Mouse (Mus musculus): ENCODE measurements around the gene Arsb. TPM values are rescaled to one million over a fixed set of nuclear protein-coding genes. Genes with fewer than 3 reads are reported as not detected.

The Arsb gene
- polyA plus RNA-seq, 1 experiment, result not detected

DNA sequence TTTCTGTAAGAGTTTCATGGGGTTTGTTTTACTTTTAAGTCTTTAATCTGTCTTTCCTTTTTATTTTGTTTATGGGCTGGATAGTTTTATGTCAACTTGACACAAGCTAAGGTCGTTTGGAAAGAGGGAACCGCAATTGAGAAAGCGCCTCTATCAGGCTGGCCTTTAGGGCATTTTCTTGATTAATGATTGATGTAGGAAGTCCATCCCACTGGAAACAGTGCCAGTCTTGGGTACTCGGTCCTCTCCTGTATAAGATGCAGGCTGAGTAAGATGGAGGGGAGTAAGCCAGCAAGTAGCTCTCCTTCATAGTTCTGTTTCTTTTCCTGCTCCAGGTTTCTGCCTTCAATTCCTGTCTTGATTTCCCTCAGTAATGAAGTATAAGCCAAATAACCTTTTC lies 76.2 kb downstream of the Arsb start:
- no peak overlapping the region for H3K27ac ChIP-seq (ENCODE audit: insufficient read depth, low read depth, low read length)
- 69% methylated on average over 4 of the region's 4 CpGs for WGBS
- H3K4me3 ChIP-seq (ENCODE audit: insufficient read depth, low read depth, low read length), result no peak overlapping the region
- no peaks in the 10 kb centered on the region for H3K4me1 ChIP-seq (ENCODE audit: control insufficient read depth, insufficient read depth, low read length)
- TF ChIP-seq POLR2A (IDR thresholded peaks at IDR 0.05; ENCODE audit: insufficient read depth, low read depth, low read length) (no peak), CTCF (IDR thresholded peaks at IDR 0.05; ENCODE audit: insufficient read depth, low read depth, low read length) (no peak)

DNA sequence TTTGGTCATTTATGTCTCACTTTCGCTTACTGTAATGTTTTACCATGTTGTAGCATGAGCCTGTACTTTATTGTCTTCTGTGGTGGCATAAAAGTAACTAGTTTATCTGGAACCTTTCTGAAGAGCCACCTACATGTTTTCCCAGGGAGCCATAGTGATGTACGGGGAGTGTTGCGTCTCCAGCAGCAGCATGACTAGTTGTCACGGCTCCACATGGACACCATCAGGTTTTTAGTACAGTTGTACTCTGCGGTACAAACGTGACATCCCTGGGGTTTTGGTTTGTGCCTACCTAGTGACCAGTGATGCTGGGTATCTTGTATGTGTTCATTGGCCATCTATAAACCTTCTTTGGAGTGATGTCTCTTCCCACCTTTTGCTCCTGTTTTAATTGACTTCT lies 77.2 kb downstream of the Arsb start:
- H3K27ac ChIP-seq (ENCODE audit: insufficient read depth, low read depth, low read length), result no peak overlapping the region
- TF ChIP-seq POLR2A (IDR thresholded peaks at IDR 0.05; ENCODE audit: insufficient read depth, low read depth, low read length) (no peak), CTCF (IDR thresholded peaks at IDR 0.05; ENCODE audit: insufficient read depth, low read depth, low read length) (no peak)
- WGBS, result 90% methylated on average over 6 of the region's 6 CpGs
- H3K4me3 ChIP-seq (ENCODE audit: insufficient read depth, low read depth, low read length), result no peak overlapping the region
- no peaks in the 10 kb centered on the region for H3K4me1 ChIP-seq (ENCODE audit: control insufficient read depth, insufficient read depth, low read length)

DNA sequence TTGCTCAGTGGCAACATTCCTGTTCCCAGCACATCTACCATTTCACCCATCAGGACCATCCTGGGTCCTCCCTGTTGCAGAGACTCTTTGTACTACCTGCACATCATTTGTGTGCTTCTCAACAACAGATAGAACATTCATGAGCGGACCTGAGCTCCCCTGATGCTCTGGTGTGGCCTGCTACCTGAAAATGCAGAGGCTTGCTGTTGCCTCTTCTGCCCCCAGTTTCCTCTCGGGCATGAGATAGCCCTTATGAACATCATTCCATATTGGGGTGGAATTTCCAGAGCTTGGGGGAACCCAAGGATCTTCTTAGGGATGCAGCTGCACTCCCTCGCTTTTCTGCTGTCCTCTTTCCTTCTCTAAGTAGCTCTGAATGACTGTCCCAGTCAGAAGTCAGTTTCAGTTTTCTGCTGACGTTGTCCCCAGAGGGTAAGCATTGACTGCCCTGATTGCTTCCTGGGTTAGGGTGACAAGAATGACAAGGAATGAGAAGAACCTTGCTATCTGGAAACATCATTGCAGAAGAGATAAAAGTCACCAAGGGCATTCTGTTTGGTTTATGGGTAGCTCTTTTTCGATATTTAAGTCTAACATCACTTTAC lies 78.4 kb downstream of the Arsb start:
- H3K4me1 ChIP-seq (ENCODE audit: control insufficient read depth, insufficient read depth, low read length), result peaks cover under 1% of the 10 kb centered on the region; the same call in 1 of the 2 replicates
- H3K27ac ChIP-seq (ENCODE audit: insufficient read depth, low read depth, low read length), result no peak overlapping the region
- TF ChIP-seq POLR2A (IDR thresholded peaks at IDR 0.05; ENCODE audit: insufficient read depth, low read depth, low read length) (no peak), CTCF (IDR thresholded peaks at IDR 0.05; ENCODE audit: insufficient read depth, low read depth, low read length) (no peak)
- H3K4me3 ChIP-seq (ENCODE audit: insufficient read depth, low read depth, low read length), result no peak overlapping the region
- 91% methylated on average over 5 of the region's 5 CpGs for WGBS

DNA sequence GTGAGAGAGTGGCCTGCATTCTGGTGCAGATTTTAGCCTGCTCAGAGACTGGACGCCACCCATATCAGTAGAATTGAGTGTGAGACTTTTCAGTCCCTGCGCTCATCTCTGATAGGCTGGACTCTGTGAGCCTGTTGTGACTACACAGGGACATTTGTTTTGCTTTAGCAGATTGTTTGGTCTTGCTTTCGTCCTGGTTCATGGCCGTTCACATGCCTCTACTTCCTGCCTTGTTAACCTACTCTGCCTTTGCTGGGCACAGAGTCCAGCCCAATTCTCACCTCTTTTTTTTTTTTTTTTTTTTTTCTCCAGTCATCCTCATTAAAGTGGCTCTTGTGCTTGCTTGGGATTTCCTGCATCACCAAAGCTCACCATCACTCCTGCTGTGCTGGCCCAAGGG lies 79.2 kb downstream of the Arsb start:
- TF ChIP-seq CTCF (IDR thresholded peaks at IDR 0.05; ENCODE audit: insufficient read depth, low read depth, low read length) (no peak), POLR2A (IDR thresholded peaks at IDR 0.05; ENCODE audit: insufficient read depth, low read depth, low read length) (no peak)

DNA sequence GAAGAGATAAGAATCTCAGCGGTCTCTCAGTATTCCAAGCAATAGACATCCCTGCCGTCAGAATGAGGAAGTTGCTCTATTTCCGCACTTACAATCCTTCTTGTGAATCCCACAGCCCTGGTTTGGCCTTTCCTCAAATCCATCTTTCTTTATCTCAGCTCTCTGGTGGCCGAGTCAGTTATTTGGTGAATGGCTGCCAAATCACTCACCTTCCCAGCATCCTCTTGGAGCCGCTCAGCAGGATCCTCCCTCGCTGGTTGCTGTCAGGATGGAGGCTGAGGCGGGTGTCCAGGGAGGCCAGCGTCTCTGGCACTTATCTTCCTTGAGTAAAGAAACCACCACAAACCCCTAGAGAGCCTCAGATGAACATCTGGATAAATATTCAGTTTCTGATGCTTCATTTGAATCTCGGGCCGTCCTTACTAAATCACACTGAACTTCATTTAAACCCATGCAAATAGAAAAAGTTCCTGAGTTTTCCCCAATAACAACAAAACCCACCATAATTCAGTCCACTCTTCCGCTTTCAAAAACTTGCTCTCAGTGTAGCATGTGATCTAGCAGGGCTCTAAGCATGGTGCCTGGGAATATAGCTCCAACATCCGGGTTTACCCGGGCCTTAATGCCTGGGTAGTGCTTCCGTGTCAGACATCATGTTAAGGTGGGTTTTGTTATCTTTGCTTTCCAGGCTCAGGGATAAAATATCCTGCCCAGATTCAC lies 81.1 kb downstream of the Arsb start:
- Histone ChIP-seq H3K27ac (ENCODE audit: insufficient read depth, low read depth, low read length) (no peak overlapping the region), H3K4me3 (ENCODE audit: insufficient read depth, low read depth, low read length) (no peak overlapping the region), H3K4me1 (ENCODE audit: control insufficient read depth, insufficient read depth, low read length) (peaks cover 2% of the 10 kb centered on the region)
- 87% methylated on average over 14 of the region's 14 CpGs for WGBS
- no peak for TF ChIP-seq CTCF (IDR thresholded peaks at IDR 0.05; ENCODE audit: insufficient read depth, low read depth, low read length)
- TF ChIP-seq POLR2A (IDR thresholded peaks at IDR 0.05; ENCODE audit: insufficient read depth, low read depth, low read length), result no peak

More for the DNA sequence above, 79.2 kb downstream of the Arsb start:
- peaks cover 2% of the 10 kb centered on the region; the same call in 1 of the 2 replicates for H3K4me1 ChIP-seq (ENCODE audit: control insufficient read depth, insufficient read depth, low read length)
- H3K27ac ChIP-seq (ENCODE audit: insufficient read depth, low read depth, low read length), result no peak overlapping the region
- WGBS, result 74% methylated on average over 4 of the region's 4 CpGs
- H3K4me3 ChIP-seq (ENCODE audit: insufficient read depth, low read depth, low read length), result no peak overlapping the region

DNA sequence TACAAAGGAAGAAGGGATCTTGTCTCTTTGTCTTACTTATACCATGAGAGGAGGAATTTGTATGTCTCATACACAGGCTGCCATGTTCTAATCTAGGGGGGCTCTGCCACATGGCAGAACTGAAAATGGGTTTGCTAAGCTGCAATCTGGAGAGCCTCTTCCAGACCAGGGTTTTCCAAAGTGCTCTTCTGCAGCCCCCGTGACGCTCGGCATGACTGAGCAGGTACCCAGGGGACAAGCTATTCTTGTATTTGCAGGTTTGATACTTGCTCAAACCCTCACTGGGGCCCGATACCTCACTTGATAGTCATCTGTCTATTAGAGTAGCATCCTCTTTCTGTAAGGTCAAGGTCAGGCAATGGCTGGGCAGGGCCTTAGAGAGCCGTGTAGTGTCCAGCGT lies 82.3 kb downstream of the Arsb start:
- Histone ChIP-seq H3K4me1 (ENCODE audit: control insufficient read depth, insufficient read depth, low read length) (peaks cover 2% of the 10 kb centered on the region), H3K27ac (ENCODE audit: insufficient read depth, low read depth, low read length) (no peak overlapping the region), H3K4me3 (ENCODE audit: insufficient read depth, low read depth, low read length) (no peak overlapping the region)
- 97% methylated on average over 6 of the region's 6 CpGs for WGBS
- TF ChIP-seq POLR2A (IDR thresholded peaks at IDR 0.05; ENCODE audit: insufficient read depth, low read depth, low read length) (no peak), CTCF (IDR thresholded peaks at IDR 0.05; ENCODE audit: insufficient read depth, low read depth, low read length) (no peak)

DNA sequence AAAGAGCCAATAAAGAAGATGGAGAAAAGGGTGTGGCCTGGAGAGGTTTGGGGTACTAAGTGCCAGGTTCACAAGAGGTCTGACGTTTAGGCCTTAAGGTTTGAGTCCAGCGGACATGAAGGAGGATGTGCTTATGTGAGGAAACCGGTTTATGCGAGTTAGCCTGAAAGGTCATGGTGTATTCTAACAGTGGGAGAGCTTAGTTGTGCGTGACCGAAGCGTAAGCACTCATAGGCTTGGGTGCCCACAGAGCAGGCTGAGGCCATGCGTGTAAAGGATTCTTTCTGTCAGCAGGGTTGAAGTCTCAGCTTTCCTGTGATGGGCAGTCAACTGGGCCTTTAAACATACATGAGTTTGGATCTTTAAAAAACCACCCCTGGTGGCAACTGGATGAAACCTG lies 82.9 kb downstream of the Arsb start:
- Histone ChIP-seq H3K4me3 (ENCODE audit: insufficient read depth, low read depth, low read length) (no peak overlapping the region), H3K4me1 (ENCODE audit: control insufficient read depth, insufficient read depth, low read length) (peaks cover 2% of the 10 kb centered on the region), H3K27ac (ENCODE audit: insufficient read depth, low read depth, low read length) (no peak overlapping the region)
- TF ChIP-seq CTCF (IDR thresholded peaks at IDR 0.05; ENCODE audit: insufficient read depth, low read depth, low read length), result no peak
- WGBS, result 93% methylated on average over 8 of the region's 8 CpGs

DNA sequence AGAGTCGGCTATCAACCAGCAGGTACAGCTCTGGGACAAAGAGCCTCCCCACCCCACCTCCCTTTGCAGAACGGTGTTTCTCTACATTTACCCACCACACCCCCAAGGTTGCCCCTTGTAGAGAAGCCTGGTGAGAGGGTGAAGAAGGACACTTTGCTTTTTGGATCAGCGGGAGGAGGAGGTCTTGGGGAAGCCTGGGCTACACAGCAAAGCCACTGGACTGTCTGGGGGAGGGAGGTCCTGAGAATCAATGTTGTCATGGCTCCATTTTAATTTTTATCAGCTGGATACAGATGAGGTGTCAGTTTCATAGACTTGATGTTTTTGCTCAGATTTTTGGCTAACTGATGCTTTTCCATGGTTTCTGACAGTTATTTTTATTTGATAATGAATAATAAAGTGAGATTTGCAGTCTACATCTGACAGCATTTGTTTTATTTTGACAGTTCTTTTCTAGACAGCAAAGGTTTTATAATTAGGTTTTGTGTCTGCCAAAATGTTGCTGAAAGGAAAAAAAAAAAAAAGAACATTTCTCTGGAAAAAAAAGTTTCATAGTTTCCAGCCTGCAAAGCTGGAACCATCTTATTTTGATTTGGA lies 83.6 kb downstream of the Arsb start:
- Histone ChIP-seq H3K27ac (ENCODE audit: insufficient read depth, low read depth, low read length) (no peak overlapping the region), H3K4me3 (ENCODE audit: insufficient read depth, low read depth, low read length) (no peak overlapping the region)
- TF ChIP-seq POLR2A (IDR thresholded peaks at IDR 0.05; ENCODE audit: insufficient read depth, low read depth, low read length), result no peak
- no peak for TF ChIP-seq CTCF (IDR thresholded peaks at IDR 0.05; ENCODE audit: insufficient read depth, low read depth, low read length)

DNA sequence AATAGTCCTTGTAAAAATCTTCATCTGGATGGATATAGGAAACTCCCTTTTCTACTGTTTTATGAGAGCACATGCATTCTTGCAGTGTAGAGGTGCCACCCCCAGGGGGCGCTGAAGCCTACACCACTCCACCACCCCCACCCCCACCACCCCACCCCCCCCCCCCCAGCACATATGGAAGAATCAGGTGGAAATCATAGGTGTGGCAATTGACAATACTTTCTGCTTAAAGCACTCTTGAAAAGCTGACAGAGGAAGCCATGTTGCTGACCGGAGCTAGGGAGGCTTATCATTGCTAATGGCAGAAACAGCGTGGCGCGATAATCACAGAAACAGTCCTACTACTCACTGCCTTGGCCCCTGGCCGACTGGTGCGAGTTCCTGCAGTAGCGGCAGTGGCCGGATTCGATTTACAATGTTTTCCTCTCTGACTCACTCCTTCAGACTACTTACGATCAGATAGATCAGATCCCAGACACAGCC lies 84.3 kb downstream of the Arsb start:
- Histone ChIP-seq H3K27ac (ENCODE audit: insufficient read depth, low read depth, low read length) (no peak overlapping the region), H3K4me1 (ENCODE audit: control insufficient read depth, insufficient read depth, low read length) (peaks cover 2% of the 10 kb centered on the region), H3K4me3 (ENCODE audit: insufficient read depth, low read depth, low read length) (no peak overlapping the region)
- TF ChIP-seq CTCF (IDR thresholded peaks at IDR 0.05; ENCODE audit: insufficient read depth, low read depth, low read length), result no peak
- WGBS, result 44% methylated on average over 11 of the region's 11 CpGs

More for the DNA sequence above, 83.6 kb downstream of the Arsb start:
- peaks cover 2% of the 10 kb centered on the region for H3K4me1 ChIP-seq (ENCODE audit: control insufficient read depth, insufficient read depth, low read length)
- 81% methylated on average over 3 of the region's 3 CpGs for WGBS
